Mouse (Mus musculus): ENCODE measurements around the gene Drap1. TPM values are rescaled to one million over a fixed set of nuclear protein-coding genes. Genes with fewer than 3 reads are reported as not detected.

The Drap1 gene
- total and polyA plus RNA-seq, 3 experiments, result 183 to 307 TPM; not detected in 1

GRCm38 (mm10) chr19:5466916-5467500, 42.2 kb upstream of the Drap1 start:
- TF ChIP-seq ELF1 (IDR thresholded peaks at IDR 0.05; ENCODE audit: low read depth, low read length) (no peak), JUND (IDR thresholded peaks at IDR 0.05; ENCODE audit: low read depth, low read length) (no peak), MEF2A (IDR thresholded peaks at IDR 0.05; ENCODE audit: extremely low read depth, insufficient replicate concordance, low read depth, low read length, poor library complexity, severe bottlenecking) (no peak), ZC3H11A (IDR thresholded peaks at IDR 0.05; ENCODE audit: low read depth, low read length) (no peak), ZNF384 (IDR thresholded peaks at IDR 0.05; ENCODE audit: low read depth, low read length) (no peak), ZMIZ1 (IDR thresholded peaks at IDR 0.05; ENCODE audit: low read depth, low read length) (no peak), RCOR1 (IDR thresholded peaks at IDR 0.05; ENCODE audit: low read depth, low read length) (no peak), MYC (IDR thresholded peaks at IDR 0.05; ENCODE audit: low read depth, low read length) (no peak)
- Histone ChIP-seq H3K9me3 (replicated peaks; ENCODE audit: insufficient read depth, low read length) (no peaks in the 10 kb centered on the region), H3K79me2 (ENCODE audit: control insufficient read depth, insufficient read depth, low read length, poor library complexity) (no peaks in the 10 kb centered on the region), H3K36me3 (ENCODE audit: control insufficient read depth in 1 of 2, insufficient read depth in 2 of 2, low read length in 2 of 2) (no peaks in the 10 kb centered on the region), H3K9ac (ENCODE audit: control insufficient read depth, low read depth, low read length, poor library complexity, severe bottlenecking) (no peak overlapping the region), H3K4me1 (ENCODE audit: control insufficient read depth in 1 of 2, insufficient read depth in 2 of 2, low read length in 2 of 2) (peaks cover 0 to 9% of the 10 kb centered on the region in 2 experiments; a peak in 1 of 4 replicates), H3K4me3 (ENCODE audit: control insufficient read depth in 1 of 2, insufficient read depth in 1 of 2, low read depth in 2 of 2, low read length in 2 of 2) (no peak overlapping the region), H3K27me3 (ENCODE audit: control insufficient read depth in 1 of 2, insufficient read depth in 2 of 2, low read length in 2 of 2) (no peaks in the 10 kb centered on the region), H3K27ac (ENCODE audit: control insufficient read depth, low read depth, low read length) (no peak overlapping the region)
- no peak for DNase-seq (ENCODE audit: low read depth, low spot score)

GRCm38 (mm10) chr19:5465037-5465436, 40.3 kb upstream of the Drap1 start:
- Histone ChIP-seq H3K79me2 (ENCODE audit: control insufficient read depth, insufficient read depth, low read length, poor library complexity) (peaks cover 4% of the 10 kb centered on the region), H3K36me3 (ENCODE audit: control insufficient read depth in 1 of 2, insufficient read depth in 2 of 2, low read length in 2 of 2) (no peaks in the 10 kb centered on the region; a peak in 1 of 4 replicates), H3K9ac (ENCODE audit: control insufficient read depth, low read depth, low read length, poor library complexity, severe bottlenecking) (no peak overlapping the region), H3K9me3 (replicated peaks; ENCODE audit: insufficient read depth, low read length) (no peaks in the 10 kb centered on the region), H3K4me1 (ENCODE audit: control insufficient read depth in 1 of 2, insufficient read depth in 2 of 2, low read length in 2 of 2) (peaks cover 0 to 15% of the 10 kb centered on the region in 2 experiments; a peak in 3 of 4 replicates), H3K27me3 (ENCODE audit: control insufficient read depth in 1 of 2, insufficient read depth in 2 of 2, low read length in 2 of 2) (no peaks in the 10 kb centered on the region), H3K27ac (ENCODE audit: control insufficient read depth, low read depth, low read length) (no peak overlapping the region), H3K4me3 (ENCODE audit: control insufficient read depth in 1 of 2, insufficient read depth in 1 of 2, low read depth in 2 of 2, low read length in 2 of 2) (no peak overlapping the region)
- no peak for TF ChIP-seq GATA1 (IDR thresholded peaks at IDR 0.05; ENCODE audit: low read depth, low read length)
- TF ChIP-seq TBP (IDR thresholded peaks at IDR 0.05; ENCODE audit: low read depth, low read length), result no peak
- no peak for DNase-seq (ENCODE audit: low read depth, low spot score)

DNA sequence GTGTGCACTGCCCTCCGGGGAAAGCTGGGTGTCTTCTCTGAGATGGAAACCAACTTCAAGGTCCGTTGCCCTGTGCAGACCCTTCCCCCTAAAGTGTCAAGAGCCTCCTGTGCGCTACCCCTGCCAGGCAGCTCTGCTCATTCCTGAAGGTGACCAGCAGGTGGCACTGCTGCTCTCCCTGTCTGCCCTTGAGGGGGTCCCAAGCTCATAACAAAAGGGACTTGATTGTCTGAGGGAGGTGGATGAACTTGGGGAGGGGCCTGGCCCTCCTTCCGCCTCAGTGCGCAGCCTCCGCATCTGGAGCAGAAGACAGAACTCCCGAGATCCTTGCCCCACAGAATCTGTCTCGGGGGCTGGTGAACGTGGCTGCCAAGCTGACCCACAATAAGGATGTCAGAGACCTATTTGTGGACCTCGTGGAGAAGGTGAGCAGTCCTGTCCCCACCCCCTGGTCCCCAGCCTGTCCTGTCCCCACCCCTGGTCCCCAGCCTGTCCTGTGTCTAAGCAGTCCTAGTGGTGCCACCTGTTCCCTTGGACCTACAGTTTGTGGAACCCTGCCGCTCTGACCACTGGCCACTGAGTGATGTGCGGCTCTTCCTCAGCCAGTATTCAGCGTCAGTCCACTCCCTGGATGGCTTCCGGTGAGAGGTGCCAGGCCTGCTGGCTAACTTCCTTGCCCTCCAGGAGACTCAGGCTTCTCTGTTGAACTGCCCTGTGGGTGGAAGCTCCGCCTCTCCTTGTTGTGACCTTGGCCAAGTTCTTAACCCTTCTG, 39.2 kb upstream of the Drap1 start:
- DNase-seq (ENCODE audit: low read depth, low spot score), result peak; percentile 62
- peaks cover 4% of the 10 kb centered on the region for H3K79me2 ChIP-seq (ENCODE audit: control insufficient read depth, insufficient read depth, low read length, poor library complexity)
- no peak overlapping the region for H3K4me3 ChIP-seq (ENCODE audit: control insufficient read depth in 1 of 2, insufficient read depth in 1 of 2, low read depth in 2 of 2, low read length in 2 of 2)
- no peaks in the 10 kb centered on the region for H3K9me3 ChIP-seq (replicated peaks; ENCODE audit: insufficient read depth, low read length)
- H3K9ac ChIP-seq (ENCODE audit: control insufficient read depth, low read depth, low read length, poor library complexity, severe bottlenecking), result no peak overlapping the region
- peaks cover 0 to 19% of the 10 kb centered on the region in 2 experiments; a peak in 3 of 4 replicates for H3K4me1 ChIP-seq (ENCODE audit: control insufficient read depth in 1 of 2, insufficient read depth in 2 of 2, low read length in 2 of 2)
- TF ChIP-seq SMC3 (IDR thresholded peaks at IDR 0.05; ENCODE audit: low read depth, low read length), result peak; percentile 52
- TF ChIP-seq RAD21 (IDR thresholded peaks at IDR 0.05; ENCODE audit: low read depth, low read length), result peak; percentile 49
- TF ChIP-seq CTCF (IDR thresholded peaks at IDR 0.05 in 2 of 3, conservative IDR thresholded peaks at IDR 0.05 in 1 of 3; ENCODE audit: control insufficient read depth in 1 of 3, insufficient read depth in 1 of 3, low read depth in 2 of 3, low read length in 3 of 3, poor library complexity in 1 of 3, severe bottlenecking in 1 of 3), result peak; percentile 77 to 93 (median 90)
- no peak for TF ChIP-seq NELFE (IDR thresholded peaks at IDR 0.05; ENCODE audit: low read depth, low read length)
- TF ChIP-seq ZNF384 (IDR thresholded peaks at IDR 0.05; ENCODE audit: low read depth, low read length), result no peak
- no peak overlapping the region for H3K27ac ChIP-seq (ENCODE audit: control insufficient read depth, low read depth, low read length)
- no peaks in the 10 kb centered on the region; a peak in 2 of 4 replicates for H3K36me3 ChIP-seq (ENCODE audit: control insufficient read depth in 1 of 2, insufficient read depth in 2 of 2, low read length in 2 of 2)
- H3K27me3 ChIP-seq (ENCODE audit: control insufficient read depth in 1 of 2, insufficient read depth in 2 of 2, low read length in 2 of 2), result no peaks in the 10 kb centered on the region
